Mouse (Mus musculus) kidney, adult 9 months (tissue): ENCODE measurements around the gene Acvr1.
A peak's percentile ranks its signal among the peaks of the same experiment; 100 is the strongest.

Experiments used
- DNase-seq: peaks from one replicate; pipeline ENCODE4 v3.0.0; 2022

The Acvr1 gene

DNA sequence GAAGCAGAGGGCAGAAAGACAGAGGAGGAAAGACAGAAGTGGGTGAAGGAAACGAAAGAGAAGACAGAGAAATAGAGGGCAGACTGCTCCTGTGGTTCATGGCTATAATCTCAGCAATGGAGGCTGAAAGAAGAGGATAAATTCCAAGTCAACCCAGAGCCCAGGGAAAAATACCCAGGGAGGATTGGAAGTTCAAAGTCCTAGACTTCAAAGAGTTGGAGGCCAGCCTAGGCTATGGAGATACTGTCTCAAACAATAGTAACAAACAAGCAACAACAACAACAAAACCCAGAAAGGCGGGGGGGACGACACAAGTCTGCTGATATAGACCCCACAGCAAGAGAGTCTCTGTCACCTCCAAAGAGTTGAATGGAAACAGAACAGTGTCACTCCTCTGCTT is 14.7 kb downstream of the Acvr1 start:
- peak; percentile 48 for DNase-seq

DNA sequence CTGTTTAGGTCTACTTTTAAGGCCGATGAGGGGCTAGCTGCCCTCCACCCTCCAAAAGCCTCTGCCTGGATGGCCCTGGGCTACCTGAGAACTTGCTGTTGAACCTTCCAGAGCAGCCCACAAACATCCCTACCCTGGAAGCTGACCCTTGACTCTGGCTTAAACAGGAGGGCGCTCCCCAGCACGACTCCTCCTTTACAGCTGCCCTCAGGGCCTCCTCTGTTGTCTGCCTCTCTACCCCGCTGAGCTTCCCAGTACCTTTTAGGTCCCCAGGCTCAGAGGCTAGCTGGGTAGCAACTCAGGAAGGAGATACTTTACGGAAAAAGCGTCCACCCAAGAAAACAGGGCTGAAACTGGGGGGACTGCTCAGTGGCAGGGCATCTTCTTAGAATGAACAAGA is 15.1 kb downstream of the Acvr1 start:
- no peak for DNase-seq

DNA sequence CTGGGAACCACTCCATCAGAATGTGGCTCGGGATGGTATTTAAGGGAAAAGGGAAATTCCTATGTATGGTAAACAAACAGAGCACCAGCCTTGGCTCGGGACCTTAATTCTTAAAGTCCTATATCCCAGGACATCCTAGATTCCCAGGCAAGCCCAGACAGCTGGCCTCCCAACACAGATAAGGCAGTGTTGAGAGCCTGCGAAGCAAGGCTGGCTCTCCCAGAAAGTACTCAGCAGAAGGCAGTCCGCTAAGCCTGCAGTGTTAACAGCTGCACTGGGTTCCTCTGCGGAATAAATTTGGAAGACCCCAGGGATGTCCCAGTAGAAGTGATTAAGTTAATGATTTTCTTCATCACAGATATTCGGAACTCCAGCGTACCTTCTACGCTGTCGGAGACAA is 16.5 kb downstream of the Acvr1 start:
- no peak for DNase-seq

DNA sequence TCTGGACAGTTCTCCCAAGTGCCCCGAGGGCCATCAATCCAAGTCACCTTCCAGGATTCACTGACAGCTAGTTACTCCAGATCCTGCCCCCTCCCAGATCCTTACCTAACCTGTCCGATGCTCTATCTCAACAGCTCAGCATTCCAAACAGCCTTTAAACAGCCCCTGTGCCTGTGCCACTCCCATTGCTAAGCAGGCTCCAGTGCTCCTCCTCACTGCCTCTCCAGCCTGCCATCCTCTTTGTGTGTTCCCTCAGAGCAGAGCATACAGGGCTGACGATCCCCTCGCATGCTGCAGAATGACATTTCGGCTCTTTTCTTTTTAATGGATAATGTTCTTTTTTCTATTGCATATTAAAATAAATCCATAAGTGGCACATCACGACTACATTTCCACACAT is 17.0 kb downstream of the Acvr1 start:
- DNase-seq = no peak

DNA sequence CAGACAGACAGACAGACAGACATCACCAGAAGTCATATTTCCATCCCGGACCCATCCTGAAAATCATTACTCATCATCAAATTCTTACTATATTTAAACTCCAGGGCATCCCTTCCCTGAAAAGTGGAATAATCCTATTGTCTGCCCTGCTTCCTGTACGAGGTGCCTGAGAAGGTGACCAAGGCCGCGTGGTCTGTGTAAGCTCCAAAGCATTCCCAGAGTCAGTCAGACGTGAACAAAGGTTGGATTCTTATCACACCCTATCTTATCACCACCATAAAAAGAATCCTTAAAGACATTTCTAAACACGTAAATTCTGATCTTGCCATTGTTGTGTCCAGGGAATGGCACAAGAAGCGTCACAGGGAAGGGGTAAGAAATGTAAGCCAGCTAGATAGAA is 18.0 kb downstream of the Acvr1 start:
- no peak for DNase-seq

DNA sequence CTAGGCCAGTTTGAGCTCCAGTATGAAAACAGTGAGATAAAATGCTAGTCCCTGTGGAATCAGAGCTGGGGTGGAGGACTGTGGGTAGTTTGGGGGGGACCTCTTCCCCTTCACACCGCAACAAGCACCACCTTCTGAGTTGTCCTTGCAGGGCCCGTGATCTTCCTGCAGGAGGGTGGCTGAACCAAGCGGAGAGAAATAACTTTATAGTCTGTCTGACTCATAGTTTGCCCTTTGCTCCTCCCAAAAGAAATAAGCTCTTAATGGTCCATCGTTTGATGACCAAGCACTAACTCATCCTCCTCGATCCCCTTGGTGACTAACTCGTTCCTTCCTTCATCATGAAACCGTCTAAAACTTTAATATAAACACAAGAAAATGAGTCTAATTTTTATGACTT is 20.7 kb downstream of the Acvr1 start:
- DNase-seq = no peak

DNA sequence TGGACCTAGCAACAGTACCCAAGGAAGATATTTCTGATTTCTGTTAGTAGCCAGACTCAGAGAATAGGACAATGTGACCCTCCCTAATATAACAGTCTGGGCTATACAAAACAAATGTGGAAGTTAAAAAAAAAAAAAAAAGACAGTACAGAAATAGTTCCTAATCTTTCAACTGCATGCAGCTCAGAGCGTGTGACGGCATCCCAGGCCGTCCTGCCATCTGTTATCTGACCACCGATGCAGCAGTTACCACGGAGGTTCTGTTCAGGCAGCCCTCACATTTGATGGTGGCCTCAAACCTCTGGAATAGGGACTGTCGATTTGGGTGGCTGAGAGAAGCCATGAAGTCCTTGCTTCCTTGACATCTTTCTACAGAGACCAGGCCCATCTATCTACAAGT is 22.6 kb downstream of the Acvr1 start:
- DNase-seq = no peak

DNA sequence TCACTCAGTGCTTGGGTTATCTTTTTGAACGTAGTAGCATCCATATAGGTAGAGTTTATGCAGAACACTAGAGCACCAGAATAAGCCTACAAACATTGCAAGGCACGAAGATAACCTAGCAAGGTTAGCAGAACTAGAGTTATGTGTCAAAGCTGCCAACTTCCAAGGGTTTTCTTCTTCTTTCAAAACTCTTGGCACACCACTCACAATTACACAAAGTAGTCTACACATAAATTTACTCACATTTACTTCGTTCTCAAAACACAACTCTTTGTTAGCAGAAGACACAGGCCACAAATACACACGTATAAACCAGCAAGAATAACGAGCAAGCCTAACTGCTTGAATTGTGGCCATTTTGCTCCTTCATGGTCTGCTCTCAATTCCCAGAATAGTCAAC is 23.7 kb downstream of the Acvr1 start:
- DNase-seq = no peak

DNA sequence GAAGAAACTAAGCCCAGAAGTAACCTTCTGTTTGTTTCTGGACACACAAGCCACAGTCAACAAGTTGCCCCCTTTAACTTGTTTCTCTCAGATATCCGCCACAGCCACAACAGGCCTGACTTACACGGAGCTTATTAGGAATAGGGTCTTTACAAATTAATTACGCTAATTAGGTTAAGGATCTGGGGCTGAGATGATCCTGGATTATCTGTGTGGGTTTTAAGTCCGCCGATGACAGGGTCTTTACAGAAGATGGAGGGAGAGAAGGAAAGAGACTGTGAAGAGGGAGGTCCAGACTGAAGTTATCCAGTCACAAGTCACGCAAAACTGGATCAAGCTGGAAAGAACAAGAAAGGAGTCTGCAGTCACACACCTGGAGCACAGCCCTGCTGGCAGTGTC is 28.8 kb downstream of the Acvr1 start:
- DNase-seq = no peak

DNA sequence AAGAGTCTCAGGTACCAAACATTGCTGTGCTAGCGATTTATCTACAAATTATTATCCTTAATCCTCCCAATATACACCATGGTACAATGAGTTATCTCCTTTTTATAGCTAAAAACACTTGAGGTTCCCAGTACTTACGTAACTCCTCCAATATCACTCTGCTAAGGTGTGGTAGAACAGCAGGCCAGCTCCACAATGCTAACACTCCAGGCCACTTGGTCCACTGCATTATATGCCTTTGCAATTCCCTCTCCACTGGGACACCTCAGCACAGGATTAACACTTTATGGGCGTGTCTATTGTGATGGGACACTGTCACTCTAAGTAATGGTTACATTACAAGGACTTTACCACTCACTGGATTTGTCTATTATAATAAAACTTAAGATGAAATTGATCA is 30.2 kb downstream of the Acvr1 start:
- DNase-seq = no peak

DNA sequence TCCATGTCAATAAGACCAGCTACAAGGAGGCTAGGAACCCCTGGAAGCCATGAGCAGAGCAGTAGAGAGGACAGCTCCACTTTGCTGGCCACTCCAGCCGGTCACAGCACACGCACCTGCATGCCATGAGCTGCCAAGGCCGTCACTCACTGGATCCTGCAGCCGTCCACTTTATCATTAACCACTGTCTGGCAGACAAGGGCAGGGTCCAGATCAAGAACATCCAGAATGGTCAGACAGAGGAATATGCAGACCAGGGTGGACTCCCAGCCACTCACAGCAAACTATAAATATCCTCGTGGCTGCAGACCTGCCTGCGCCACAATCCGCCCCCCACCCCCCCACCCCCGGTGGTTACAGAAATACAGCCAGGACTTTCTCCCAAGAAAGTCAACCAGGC is 31.7 kb downstream of the Acvr1 start:
- DNase-seq = peak; percentile 92

DNA sequence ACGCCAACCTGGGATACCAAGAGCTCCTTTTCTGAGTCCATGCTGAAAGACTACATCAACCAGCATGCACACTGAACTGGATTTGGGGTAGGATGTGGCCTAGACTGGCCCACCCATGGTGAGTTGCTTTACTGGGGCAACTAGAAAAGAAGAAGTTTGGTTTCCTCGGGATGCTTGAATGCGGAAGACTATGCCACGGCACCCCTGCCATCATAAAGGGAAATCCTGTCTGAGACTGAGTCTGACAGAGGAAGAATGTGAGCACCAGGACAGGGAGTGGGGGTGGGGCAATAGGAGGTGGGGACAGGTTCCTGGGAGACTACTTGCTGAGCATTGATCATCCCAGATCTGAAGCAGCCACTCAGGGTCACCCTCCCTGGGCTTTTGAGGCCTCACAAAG is 32.6 kb downstream of the Acvr1 start:
- DNase-seq = no peak

DNA sequence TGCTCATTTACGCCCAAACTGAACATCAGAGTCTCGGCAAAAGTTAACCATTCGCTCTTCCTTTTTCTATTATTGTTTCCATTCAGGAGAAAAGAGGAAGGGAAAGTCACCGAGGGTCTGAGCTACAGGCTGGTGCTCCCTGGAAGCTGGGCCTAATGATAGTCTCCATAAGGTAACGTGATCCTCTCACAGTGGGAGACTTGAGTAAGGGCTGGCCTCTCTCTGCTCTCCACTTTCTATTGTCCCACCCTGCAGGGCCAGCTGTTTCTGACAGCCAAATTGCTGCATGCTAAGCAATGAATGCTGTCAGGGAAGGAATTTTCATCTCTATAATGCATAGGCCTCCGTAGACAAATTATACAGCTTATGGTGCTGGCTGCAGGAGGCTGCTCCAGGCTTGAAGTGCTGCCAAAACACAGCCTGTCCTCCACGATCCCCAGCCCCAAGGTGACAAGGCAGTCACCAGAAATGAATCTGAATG is 33.4 kb downstream of the Acvr1 start:
- DNase-seq = no peak

DNA sequence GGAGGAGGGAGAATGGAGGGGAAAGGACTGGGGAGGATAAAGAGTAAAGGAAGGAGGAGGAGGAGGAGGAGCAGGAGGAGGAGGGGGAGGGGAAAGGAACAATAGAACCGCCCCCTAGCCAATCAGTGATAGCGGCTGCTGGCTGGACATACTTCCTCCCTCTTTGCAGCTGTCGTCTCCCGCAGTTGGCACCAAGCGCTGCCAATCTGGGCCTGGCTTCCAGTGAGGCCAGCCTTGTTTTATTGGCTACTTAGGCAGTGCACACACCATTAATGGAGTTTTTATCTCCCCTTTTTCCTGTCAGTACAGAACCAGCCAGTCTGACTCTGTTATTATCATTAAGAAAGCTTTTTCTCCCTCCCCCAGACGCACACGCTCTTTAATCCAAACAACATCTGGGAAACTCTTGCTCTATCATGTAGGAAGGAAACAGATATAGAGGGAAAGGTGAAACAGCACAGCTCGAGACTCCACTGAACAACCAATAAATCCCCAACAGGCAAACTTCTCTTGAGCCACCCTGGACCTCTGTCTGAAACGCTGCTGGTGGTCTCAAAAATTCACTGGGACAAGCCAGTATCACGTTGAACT is 34.6 kb downstream of the Acvr1 start:
- DNase-seq = peak; percentile 71

DNA sequence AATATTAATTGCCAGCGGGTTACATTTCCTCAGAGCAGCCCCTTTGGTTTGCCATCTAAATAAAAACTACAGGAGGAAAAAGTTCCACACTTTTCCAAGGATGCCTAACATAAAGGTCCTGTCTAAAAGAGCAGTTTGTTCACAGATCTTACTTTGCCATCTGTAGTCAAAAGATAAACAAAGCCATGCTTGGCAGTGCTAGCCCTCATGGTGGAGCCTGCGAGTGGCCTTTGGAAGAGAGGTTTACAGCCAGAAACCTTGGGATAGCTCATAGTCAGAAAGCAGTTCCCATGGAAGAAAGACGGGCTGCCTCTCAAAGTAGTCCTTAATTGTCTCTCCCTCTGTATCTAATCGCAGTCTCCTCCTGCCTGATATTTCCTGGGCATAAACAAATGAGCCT is 36.4 kb downstream of the Acvr1 start:
- DNase-seq = no peak

DNA sequence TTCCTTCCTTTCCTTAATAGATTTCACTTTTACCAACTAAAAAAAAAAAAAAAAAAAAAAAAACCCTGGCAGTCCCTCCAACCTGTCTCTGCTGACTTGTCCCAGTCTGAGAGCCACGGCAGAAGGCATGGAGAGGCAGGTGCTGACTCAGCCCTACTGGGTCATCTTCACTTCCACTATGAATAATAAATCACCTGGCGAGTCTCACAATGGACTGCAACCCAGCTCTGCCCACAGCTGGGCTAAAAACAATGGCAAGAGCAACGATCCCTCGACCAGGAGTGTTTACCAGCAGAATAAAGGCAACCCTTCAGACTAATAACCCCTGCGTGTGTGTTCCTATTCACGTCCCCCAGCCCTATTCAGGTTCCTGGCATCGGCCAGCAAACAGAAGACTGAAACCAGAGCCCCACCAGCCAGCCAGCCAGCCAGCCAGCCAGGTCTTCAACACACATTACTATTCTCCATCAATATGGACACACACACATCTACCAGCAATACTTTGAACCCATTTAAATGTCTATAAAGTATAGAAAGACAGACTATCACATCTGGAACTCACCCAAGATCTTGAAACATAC is 37.0 kb downstream of the Acvr1 start:
- peak; percentile 48 for DNase-seq

DNA sequence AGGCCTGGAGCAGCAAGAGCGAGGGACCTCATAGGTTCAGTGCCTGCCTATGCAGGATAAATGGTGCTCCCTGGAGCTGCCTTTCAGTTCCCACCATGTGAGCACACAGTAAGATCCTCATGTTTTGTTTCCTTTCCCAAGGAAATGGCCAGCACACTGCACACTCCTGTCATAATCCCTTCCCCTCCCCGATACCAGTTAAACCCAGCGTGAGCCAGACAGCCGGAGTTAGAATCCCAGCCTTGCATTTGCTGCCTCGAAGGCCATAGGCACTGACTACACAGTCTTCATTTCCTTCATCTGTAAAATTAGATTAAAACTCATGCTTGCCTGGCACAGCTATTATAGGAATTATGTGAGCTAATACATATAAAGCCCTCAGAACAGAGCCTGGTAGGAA is 37.6 kb downstream of the Acvr1 start:
- no peak for DNase-seq

DNA sequence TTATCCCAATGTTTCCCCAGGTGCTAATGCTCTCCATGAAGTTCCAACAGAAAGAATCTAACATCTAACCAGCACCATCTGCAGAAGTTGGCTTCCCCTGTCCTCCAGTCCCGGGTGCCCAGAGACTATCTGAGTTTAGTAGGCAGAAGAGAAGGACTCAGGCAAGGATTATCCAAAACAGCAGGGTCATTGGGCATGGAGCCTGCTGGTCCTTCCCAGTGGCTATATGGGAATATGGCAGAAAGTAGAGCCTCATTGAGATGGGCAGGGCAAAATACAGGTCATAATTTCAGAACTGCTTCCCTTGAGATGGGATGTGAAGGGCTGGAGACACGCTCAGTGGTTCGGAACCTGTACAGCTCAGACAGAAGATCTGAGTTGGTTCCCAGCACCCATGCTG is 39.2 kb downstream of the Acvr1 start:
- DNase-seq = no peak

DNA sequence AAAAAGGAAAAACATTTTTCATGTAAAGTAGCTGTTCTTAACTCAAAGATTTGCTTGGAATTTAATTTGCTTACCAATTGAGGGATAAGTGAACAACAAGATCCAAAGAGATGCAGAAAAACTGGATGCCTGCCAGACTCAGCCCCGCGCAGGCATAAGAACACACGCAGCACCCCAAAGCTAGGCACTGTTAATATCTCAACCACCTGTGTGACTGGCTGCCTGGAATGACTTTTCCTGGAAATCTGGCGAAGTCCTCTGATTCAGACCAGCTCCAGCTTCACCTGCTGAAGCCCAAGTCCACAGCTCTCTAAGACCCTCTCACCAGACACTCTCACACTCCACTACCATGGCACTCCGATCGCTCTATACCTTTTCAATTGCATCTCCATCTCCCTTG is 42.6 kb downstream of the Acvr1 start:
- no peak for DNase-seq

DNA sequence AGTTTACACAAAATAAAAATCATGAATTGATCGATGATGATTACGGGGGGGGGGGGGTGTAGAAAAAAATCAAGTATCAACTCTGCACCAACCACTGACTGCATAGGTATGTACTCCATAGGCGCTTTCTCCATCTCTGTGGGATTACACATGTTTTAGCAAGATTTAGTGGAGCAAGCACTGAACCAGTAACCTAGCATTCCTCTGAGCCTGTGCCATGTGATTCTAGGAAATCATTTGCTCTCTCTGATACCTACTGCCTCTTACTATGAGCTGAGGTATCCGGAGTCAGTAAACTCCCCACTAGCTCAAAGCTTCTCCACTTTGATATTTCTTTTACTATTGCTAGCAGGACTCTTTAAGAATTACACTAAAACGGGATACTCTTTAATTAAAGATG is 43.1 kb downstream of the Acvr1 start:
- DNase-seq = peak; percentile 46

DNA sequence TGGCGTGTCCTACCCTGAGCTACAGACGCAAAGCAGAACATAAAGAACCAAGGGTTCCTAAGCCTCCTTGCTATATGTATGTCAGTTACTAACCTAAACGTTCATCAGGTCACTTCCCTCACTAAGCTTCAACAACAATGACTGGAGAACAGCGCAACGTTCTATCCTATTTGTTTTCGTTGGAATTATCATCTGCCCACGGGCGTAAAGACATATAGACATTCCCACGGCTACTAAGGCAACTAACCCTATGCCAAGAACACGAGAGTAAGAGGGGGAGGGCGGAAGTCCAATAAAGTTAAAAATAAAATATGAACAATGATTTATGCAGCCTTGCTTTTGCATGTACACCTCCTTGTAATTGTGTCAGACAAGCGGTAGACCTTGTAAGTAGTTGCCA is 43.9 kb downstream of the Acvr1 start:
- no peak for DNase-seq

DNA sequence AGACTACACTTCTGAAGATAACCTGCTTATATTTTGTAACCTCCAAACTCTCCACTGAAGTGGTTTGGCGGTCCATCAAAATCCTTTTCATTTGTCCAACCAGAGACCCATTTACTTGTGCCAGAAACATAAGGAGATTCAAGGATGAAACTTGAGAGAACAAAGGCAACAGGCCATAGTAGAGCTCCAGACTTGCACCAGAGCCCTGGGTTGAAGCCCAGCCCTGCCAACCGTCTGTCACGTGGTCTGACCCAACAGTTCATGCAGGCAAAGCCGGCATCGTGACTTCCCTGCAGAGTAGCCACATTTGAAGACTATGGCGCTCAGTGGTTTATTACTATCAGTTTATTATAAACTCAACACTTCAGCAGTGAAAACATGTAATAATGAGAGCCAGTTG is 45.3 kb downstream of the Acvr1 start:
- no peak for DNase-seq

DNA sequence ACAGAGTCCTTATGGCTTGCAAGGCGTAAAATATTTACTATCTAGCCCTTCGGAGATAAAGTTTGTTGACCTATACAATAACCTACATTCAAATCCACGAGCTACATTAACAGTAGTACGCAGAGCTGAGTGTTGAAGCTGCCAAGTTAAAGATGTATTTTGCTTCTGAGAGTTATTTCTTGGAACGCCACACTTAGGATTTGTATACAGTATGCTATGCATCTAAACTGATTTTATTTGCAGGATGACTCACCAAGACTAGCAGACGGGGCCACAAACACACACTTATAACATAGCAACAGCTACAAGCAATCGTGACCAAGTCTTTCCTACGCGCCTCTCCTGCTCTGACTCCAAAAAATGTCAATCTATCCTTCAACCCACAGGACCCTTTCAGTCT is 46.2 kb downstream of the Acvr1 start:
- no peak for DNase-seq

DNA sequence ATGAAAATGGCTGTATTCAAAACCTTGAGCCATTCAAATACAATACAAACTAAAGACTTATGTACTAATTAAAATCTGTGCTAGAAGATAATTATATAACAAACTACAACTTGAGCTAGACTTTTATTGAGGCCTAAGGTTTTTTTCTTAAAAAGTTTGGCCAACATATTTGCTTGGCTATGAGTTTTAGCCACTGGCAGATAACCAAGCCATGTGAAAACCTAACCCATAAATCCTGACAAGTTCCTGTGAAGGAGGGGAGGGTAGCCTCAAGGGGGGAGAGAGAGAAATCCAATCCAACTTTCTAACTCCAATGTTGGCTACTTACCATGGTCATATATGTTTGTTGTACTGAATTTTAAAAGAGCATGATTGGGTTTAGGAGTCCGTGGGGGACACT is 48.4 kb downstream of the Acvr1 start:
- DNase-seq = peak; percentile 54

DNA sequence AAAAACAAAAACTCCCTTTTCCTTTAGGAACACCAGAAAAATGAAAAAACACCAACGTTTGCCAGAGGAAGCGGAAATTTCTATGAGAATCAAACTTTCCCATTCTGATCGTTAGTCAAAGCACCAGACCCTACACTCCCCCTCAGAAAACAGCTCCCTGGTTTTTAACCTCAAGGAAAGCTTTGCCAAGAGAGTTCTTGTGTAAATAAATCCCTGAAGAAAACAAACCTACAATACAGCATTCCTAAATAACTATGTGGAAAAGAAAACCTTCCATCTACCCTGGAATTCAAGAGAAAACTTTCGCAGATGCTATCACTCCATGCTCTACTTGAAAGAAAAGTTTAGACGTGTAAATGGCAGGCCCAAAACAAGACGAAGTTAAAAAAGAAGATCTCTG is 50.0 kb downstream of the Acvr1 start:
- DNase-seq = no peak

DNA sequence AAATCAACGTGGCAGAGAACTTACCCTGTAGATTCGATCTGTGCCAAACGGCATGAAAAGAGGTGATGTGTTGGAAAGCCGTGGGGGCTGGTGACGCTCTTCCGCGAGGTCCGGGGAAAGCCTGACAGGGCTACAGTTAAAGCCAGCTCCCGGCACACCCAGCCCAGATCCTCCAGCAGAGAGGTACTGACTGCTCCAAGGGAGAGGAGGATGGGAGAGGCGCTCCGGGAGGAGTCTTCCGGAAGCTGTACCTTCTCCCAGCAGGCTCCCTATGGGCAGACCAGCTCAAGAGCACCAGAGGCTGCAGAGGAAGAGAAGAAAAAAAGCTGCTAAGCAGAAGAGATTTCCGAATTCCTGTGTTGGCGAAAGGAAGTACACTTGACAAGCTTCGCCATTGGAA is 51.0 kb downstream of the Acvr1 start:
- no peak for DNase-seq
